Mouse (Mus musculus) heart, embryonic 15.5 days (tissue): Measurements from ENCODE around the gene Rsph14. TPM values are rescaled to one million over a fixed set of nuclear protein-coding genes. Genes with fewer than 3 reads are reported as not detected.

Experiments
- ATAC-seq: fragments of 200-750 bp; cut with Nextera tagmentation; replicated peaks from 2 replicates; pipeline ENCODE4 v1.8.0; 2017; ENCODE audit warnings: low read depth, moderate TSS enrichment; ENCODE audit not compliant: insufficient number of reproducible peaks, insufficient read depth, low FRiP score
- H3K27ac ChIP-seq: fragments of 300-500 bp; sonication (generic); 2 replicates; pipeline ENCODE4 v1.5.1; 2015; ENCODE audit warnings: mild to moderate bottlenecking, inconsistent platforms
- H3K27me3 ChIP-seq: fragments of 300-500 bp; sonication (generic); 2 replicates; pipeline ENCODE4 v1.6.1; 2015; ENCODE audit warnings: inconsistent platforms
- H3K36me3 ChIP-seq: fragments of 300-500 bp; sonication (generic); 2 replicates; pipeline ENCODE4 v1.6.1; 2015; ENCODE audit warnings: mild to moderate bottlenecking, inconsistent platforms
- H3K4me1 ChIP-seq: fragments of 300-500 bp; sonication (generic); replicated peaks from 2 replicates; pipeline ENCODE4 v1.6.1; 2015; ENCODE audit warnings: inconsistent platforms
- H3K4me2 ChIP-seq: fragments of 300-500 bp; sonication (generic); 2 replicates; pipeline ENCODE4 v1.6.1; 2015; ENCODE audit warnings: inconsistent platforms, mild to moderate bottlenecking, moderate library complexity
- H3K4me3 ChIP-seq: fragments of 300-500 bp; sonication (generic); 2 replicates; pipeline ENCODE4 v1.5.1; 2015; ENCODE audit warnings: mild to moderate bottlenecking, inconsistent platforms
- H3K9ac ChIP-seq: fragments of 300-500 bp; sonication (generic); 2 replicates; pipeline ENCODE4 v1.6.1; 2015; ENCODE audit warnings: mild to moderate bottlenecking, inconsistent platforms
- H3K9me3 ChIP-seq: fragments of 300-500 bp; sonication (generic); replicated peaks from 2 replicates; pipeline ENCODE4 v1.6.1; 2016; ENCODE audit warnings: inconsistent platforms
- WGBS: fragments of 180-500 bp; shearing (Covaris S2); methylation state at CpG from one replicate; pipeline ENCODE4 v1.1.7; 2015; ENCODE audit warnings: mixed read lengths; 5-methylcytosine and 5-hydroxymethylcytosine counted together
- polyA plus RNA-seq: library from polyadenylated mRNA; unstranded; fragments of >200 nt; fragmentation: Nextera tagmentation; extraction: Ambion mirVana; gene quantifications from 2 replicates; pipeline ENCODE4 v1.2.1, GENCODE M21; 2015

Gene Rsph14
- polyA plus RNA-seq, 1 experiment from 2014 or later = not detected

- no peak for ATAC-seq
- H3K4me3 ChIP-seq = peak overlapping the region; percentile 86
- H3K27ac ChIP-seq = no peak overlapping the region
- peaks cover 57% of the 10 kb centered on the region for H3K4me1 ChIP-seq
- WGBS = 24% methylated on average over 6 of the region's 6 CpGs
- H3K27me3 ChIP-seq = peaks cover 35% of the 10 kb centered on the region
- no peaks in the 10 kb centered on the region for H3K9me3 ChIP-seq
- H3K36me3 ChIP-seq = no peaks in the 10 kb centered on the region; the same call in 1 of the 2 replicates
- peak overlapping the region; percentile 80 for H3K9ac ChIP-seq
- peak overlapping the region; percentile 91 for H3K4me2 ChIP-seq
Measured at GRCm38 (mm10) chr10:75062189-75062561, 29.8 kb upstream of the Rsph14 start.

- peak overlapping the region; percentile 91 for H3K4me2 ChIP-seq
- H3K27me3 ChIP-seq = peaks cover 41% of the 10 kb centered on the region
- H3K9ac ChIP-seq = peak overlapping the region; percentile 80
- no peak overlapping the region for H3K27ac ChIP-seq
- no peaks in the 10 kb centered on the region; the same call in 1 of the 2 replicates for H3K36me3 ChIP-seq
- H3K4me3 ChIP-seq = peak overlapping the region; percentile 86
- peaks cover 55% of the 10 kb centered on the region for H3K4me1 ChIP-seq
- no peaks in the 10 kb centered on the region for H3K9me3 ChIP-seq
- 3% methylated on average over 71 of the region's 71 CpGs for WGBS
- no peak for ATAC-seq
Measured at GRCm38 (mm10) chr10:75061341-75062188, 29.2 kb upstream of the Rsph14 start.

DNA sequence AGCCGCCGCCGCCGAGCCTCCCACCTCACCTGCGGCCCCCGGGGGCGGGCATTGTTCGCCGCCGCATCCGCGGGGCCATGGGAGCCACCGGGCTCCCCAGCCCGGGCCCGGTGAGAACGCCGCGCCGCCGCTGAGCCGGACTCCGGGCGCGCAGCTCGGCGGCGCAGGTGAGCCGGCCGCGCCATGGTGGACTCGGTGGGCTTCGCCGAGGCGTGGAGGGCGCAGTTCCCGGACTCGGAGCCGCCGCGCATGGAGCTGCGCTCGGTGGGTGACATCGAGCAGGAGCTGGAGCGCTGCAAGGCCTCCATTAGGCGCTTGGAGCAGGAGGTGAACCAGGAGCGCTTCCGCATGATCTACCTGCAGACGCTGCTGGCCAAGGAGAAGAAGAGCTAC is 28.5 kb upstream of the Rsph14 start:
- peak; percentile 3; the same call in 1 of the 2 replicates for ATAC-seq
- H3K27ac ChIP-seq = peak overlapping the region; percentile 57
- H3K9ac ChIP-seq = peak overlapping the region; percentile 80
- 0% methylated on average over 33 of the region's 48 CpGs for WGBS
- no peaks in the 10 kb centered on the region for H3K36me3 ChIP-seq
- no peaks in the 10 kb centered on the region for H3K9me3 ChIP-seq
- H3K4me1 ChIP-seq = peaks cover 53% of the 10 kb centered on the region
- H3K4me3 ChIP-seq = peak overlapping the region; percentile 86
- peaks cover 47% of the 10 kb centered on the region for H3K27me3 ChIP-seq
- peak overlapping the region; percentile 91 for H3K4me2 ChIP-seq

DNA sequence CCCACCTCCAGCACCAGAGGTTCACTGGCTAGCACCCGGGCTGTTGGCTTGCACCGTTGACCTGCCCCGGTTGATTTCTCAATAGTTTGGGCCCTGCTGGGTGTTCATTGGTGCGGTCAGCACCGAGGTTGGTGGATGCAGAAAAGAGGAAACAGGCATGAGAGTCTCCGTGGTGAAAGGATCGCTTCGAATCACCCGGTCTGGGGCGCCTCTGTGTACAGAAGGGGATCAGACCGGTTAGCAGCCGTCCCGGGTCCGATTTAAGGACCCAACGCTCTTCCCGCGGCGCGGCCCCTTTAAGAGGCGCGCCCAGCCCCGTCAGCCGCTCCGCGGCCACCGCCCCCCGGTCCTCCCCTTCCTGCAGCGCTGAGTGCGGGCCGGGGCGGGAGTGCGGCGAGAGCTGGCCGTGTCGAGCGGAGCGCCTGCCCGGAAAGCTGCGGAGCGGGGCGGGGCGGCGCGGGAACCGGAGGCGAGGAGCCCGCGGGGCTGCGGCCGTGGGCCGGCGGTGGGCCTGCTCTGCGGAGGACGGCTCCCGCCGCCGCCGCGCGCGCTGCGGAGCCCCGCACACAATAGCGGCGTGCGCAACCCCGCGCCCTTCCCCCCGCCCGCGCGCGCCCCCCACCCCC is 27.9 kb upstream of the Rsph14 start, which contains the start of gene Bcr:
TSS of gene Bcr (plus strand) at position 376 of the 626 bp plus-strand sequence.
- Histone ChIP-seq H3K4me1 (peaks cover 50% of the 10 kb centered on the region), H3K4me2 (peak within 1 kb of the TSS; percentile 91), H3K9ac (peak within 1 kb of the TSS; percentile 80), H3K27ac (peak within 1 kb of the TSS; percentile 57), H3K27me3 (peaks cover 49% of the 10 kb centered on the region), H3K9me3 (no peaks in the 10 kb centered on the region), H3K4me3 (peak within 1 kb of the TSS; percentile 86), H3K36me3 (no peaks in the 10 kb centered on the region)
- WGBS = 2% methylated on average over 35 of the region's 73 CpGs
- ATAC-seq = peak; percentile 88

GRCm38 (mm10) chr10:75059396-75059795 is 27.0 kb upstream of the Rsph14 start:
- 2% methylated on average over 11 of the region's 11 CpGs for WGBS
- Histone ChIP-seq H3K4me2 (peak overlapping the region; percentile 91), H3K27ac (no peak overlapping the region), H3K9me3 (no peaks in the 10 kb centered on the region), H3K4me3 (peak overlapping the region; percentile 86), H3K36me3 (no peaks in the 10 kb centered on the region), H3K27me3 (peaks cover 49% of the 10 kb centered on the region), H3K9ac (no peak overlapping the region), H3K4me1 (peaks cover 48% of the 10 kb centered on the region)
- no peak for ATAC-seq

- peaks cover 47% of the 10 kb centered on the region for H3K4me1 ChIP-seq
Measured at GRCm38 (mm10) chr10:75058761-75059395, 26.5 kb upstream of the Rsph14 start.

DNA sequence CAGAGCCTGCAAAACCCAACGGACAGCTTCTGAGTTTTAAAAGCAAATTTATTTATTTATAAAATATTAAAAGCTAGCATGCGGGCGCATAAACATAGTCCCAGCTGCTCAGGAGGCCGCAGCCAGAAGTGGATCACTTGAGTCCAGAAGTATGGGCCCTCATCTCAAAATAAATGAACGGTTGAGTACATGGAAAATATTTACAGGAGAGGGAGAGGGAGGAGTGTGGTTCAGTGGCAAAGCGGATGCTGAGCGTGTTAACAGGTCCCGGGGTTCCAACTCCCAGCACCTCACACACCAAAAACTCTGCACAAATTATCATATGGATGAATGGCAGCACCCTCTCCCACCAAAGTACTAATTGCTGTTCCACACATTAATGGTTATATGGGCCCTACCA is 25.9 kb upstream of the Rsph14 start:
- Histone ChIP-seq H3K9ac (no peak overlapping the region), H3K36me3 (no peaks in the 10 kb centered on the region), H3K4me3 (no peak overlapping the region), H3K4me2 (no peak overlapping the region), H3K27me3 (peaks cover 52% of the 10 kb centered on the region), H3K4me1 (peaks cover 47% of the 10 kb centered on the region), H3K9me3 (no peaks in the 10 kb centered on the region), H3K27ac (no peak overlapping the region)
- WGBS = 67% methylated on average over 8 of the region's 8 CpGs
- ATAC-seq = no peak

More at GRCm38 (mm10) chr10:75058761-75059395, 26.5 kb upstream of the Rsph14 start:
- Histone ChIP-seq H3K27me3 (peaks cover 49% of the 10 kb centered on the region), H3K36me3 (no peaks in the 10 kb centered on the region), H3K9ac (no peak overlapping the region), H3K4me3 (no peak overlapping the region), H3K4me2 (peak overlapping the region; percentile 91), H3K9me3 (no peaks in the 10 kb centered on the region), H3K27ac (no peak overlapping the region)
- no peak for ATAC-seq
- WGBS = 55% methylated on average over 9 of the region's 9 CpGs

DNA sequence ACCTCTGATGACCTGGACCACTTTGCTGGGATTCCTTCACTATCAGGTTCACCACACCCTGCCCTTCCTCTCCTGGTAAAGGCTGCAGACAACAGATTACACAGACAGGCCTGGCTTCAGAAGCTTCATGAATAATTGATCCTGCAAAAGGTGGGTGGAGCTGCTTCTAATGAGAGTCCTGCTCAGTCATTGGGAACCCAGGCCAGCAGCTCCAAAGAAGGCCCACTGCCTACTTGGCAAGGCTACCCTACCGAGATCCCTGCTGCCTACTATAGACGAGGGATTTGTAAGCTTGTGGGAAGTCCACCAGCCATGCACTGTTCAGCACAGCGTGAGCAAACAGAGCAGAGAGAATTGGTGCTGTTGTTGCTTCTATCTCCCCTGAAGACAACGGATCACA is 23.9 kb upstream of the Rsph14 start:
- no peak for ATAC-seq
- H3K9me3 ChIP-seq = no peaks in the 10 kb centered on the region
- H3K4me2 ChIP-seq = no peak overlapping the region
- WGBS = 38% methylated on average over 4 of the region's 4 CpGs
- H3K4me3 ChIP-seq = no peak overlapping the region
- H3K9ac ChIP-seq = no peak overlapping the region
- no peak overlapping the region for H3K27ac ChIP-seq
- peaks cover 29% of the 10 kb centered on the region for H3K4me1 ChIP-seq
- H3K36me3 ChIP-seq = no peaks in the 10 kb centered on the region
- peaks cover 52% of the 10 kb centered on the region for H3K27me3 ChIP-seq

- Histone ChIP-seq H3K9me3 (no peaks in the 10 kb centered on the region), H3K4me1 (peaks cover 24% of the 10 kb centered on the region), H3K27me3 (peaks cover 53% of the 10 kb centered on the region), H3K9ac (no peak overlapping the region), H3K4me2 (no peak overlapping the region), H3K36me3 (no peaks in the 10 kb centered on the region), H3K4me3 (no peak overlapping the region), H3K27ac (no peak overlapping the region)
- ATAC-seq = no peak
- WGBS = 75% methylated on average over 5 of the region's 5 CpGs
Measured at GRCm38 (mm10) chr10:75055672-75056071, 23.3 kb upstream of the Rsph14 start.

GRCm38 (mm10) chr10:75054125-75054524 is 21.7 kb upstream of the Rsph14 start:
- H3K27ac ChIP-seq = no peak overlapping the region
- H3K9me3 ChIP-seq = no peaks in the 10 kb centered on the region
- no peak overlapping the region for H3K4me3 ChIP-seq
- H3K27me3 ChIP-seq = peaks cover 57% of the 10 kb centered on the region
- no peak overlapping the region for H3K4me2 ChIP-seq
- H3K36me3 ChIP-seq = no peaks in the 10 kb centered on the region
- WGBS = 29% methylated on average over 6 of the region's 6 CpGs
- peaks cover 16% of the 10 kb centered on the region for H3K4me1 ChIP-seq
- peak; percentile 68; the same call in 1 of the 2 replicates for ATAC-seq
- H3K9ac ChIP-seq = no peak overlapping the region

- no peaks in the 10 kb centered on the region for H3K36me3 ChIP-seq
- no peak overlapping the region for H3K4me3 ChIP-seq
- H3K27ac ChIP-seq = no peak overlapping the region
- peaks cover 16% of the 10 kb centered on the region for H3K4me1 ChIP-seq
- H3K4me2 ChIP-seq = no peak overlapping the region
- WGBS = 79% methylated on average over 4 of the region's 4 CpGs
- H3K9ac ChIP-seq = no peak overlapping the region
- peaks cover 55% of the 10 kb centered on the region for H3K27me3 ChIP-seq
- no peak for ATAC-seq
- H3K9me3 ChIP-seq = no peaks in the 10 kb centered on the region
Measured at GRCm38 (mm10) chr10:75053655-75054054, 21.3 kb upstream of the Rsph14 start.
